Mouse (Mus musculus): ENCODE measurements at regions not wholly inside any gene's neighbourhood (a gene's known extent, or its start where the extent isn't known, plus 50 kb on each side); places are given as distances from the start of the nearest gene placed in this dataset.
"Not testable (repeated sequence)": the region's sequence is repeated elsewhere in the genome, so short reads cannot be mapped to it uniquely, and the experiment has no call there.

- DNase-seq (ENCODE audit: low spot score in 2 of 2): no peak
Observed at GRCm38 (mm10) chr14:82299222-82299621, 2144.1 kb upstream of the Pcdh17 start.

GRCm38 (mm10) chr14:82313491-82313890 is 2129.9 kb upstream of the Pcdh17 start:
- DNase-seq (ENCODE audit: low spot score in 2 of 2): peak; percentile 7 to 67

- not testable (repeated sequence) for DNase-seq (ENCODE audit: low spot score in 2 of 2)
Observed at GRCm38 (mm10) chr14:82334841-82335240, 2108.5 kb upstream of the Pcdh17 start.
